Mouse (Mus musculus): ENCODE data around the gene Saxo1.

Saxo1 gene

GRCm38 (mm10) chr4:86527162-86528136 is 30.7 kb downstream of the Saxo1 start:
- DNase-seq (ENCODE audit: low read depth in 2 of 2, low spot score in 2 of 2): no peak

GRCm38 (mm10) chr4:86524483-86524882 is 33.6 kb downstream of the Saxo1 start:
- no peak for DNase-seq (ENCODE audit: low read depth in 2 of 2, low spot score in 2 of 2)

GRCm38 (mm10) chr4:86523771-86524170 is 34.4 kb downstream of the Saxo1 start:
- DNase-seq (ENCODE audit: low read depth in 2 of 2, low spot score in 2 of 2): no peak

DNA sequence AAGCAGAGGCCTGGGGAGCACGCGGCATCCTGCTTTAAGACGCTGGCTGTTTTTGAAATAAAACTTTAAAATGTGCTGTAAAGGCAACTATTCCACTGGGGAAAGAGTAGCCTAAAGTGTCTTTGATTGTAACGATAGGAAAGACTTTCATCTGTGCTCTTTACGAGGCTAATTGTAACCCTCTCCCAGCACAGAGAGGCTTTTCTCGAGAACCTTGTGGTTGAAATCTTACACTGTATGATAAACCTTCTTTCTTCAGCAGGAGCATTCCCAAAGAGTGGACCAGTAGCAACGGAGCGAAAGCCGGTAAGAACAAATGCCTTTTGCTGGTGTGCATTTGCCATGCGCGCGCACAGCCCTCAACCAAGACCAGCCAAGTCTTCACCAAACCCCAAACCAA is 37.4 kb downstream of the Saxo1 start:
- no peak for DNase-seq (ENCODE audit: low read depth in 2 of 2, low spot score in 2 of 2)

DNA sequence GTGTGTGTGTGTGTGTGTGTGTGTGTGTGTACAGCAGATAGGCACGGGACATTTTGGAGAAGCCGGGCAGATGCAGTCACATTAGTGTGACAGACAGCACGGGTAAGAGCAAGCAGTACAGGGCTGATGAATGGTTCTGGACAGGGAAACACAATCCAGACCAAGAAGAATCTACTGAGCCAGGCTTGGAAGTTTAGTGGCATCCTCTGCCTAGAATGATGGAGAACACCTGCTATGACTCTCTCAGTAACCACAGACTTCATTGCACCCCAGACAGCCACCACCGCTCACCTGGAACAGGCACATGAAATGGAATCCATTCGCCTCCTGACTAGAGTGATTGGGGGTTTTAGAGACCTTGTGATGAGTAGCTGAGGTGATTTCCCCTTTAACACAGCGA is 38.2 kb downstream of the Saxo1 start:
- no peak for DNase-seq (ENCODE audit: low read depth in 2 of 2, low spot score in 2 of 2)

DNA sequence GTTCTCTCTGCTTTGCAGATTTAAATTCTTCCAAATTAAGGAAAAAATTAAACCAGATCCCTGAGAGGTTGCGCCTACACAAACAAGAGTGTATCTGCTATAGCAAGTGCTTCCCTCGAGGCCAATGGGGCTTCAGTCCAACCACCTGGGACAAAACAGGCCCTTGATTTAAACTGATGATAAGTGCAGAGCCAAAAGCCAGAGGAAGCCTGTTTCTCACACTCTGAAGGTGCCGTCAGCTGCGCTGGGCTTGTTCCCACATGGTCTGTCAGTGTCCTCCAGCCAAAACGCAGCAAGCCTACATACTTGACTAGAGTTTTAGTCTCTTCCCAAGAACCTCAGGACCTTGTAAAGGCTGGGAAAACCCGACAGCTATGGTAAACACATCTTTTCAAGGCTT is 53.5 kb downstream of the Saxo1 start:
- no peak for DNase-seq (ENCODE audit: low read depth in 2 of 2, low spot score in 2 of 2)

- no peak for DNase-seq (ENCODE audit: low read depth in 2 of 2, low spot score in 2 of 2)
Observed at GRCm38 (mm10) chr4:86499561-86499960, 58.6 kb downstream of the Saxo1 start.

- no peak for DNase-seq (ENCODE audit: low read depth in 2 of 2, low spot score in 2 of 2)
Observed at GRCm38 (mm10) chr4:86498754-86499153, 59.4 kb downstream of the Saxo1 start.

DNA sequence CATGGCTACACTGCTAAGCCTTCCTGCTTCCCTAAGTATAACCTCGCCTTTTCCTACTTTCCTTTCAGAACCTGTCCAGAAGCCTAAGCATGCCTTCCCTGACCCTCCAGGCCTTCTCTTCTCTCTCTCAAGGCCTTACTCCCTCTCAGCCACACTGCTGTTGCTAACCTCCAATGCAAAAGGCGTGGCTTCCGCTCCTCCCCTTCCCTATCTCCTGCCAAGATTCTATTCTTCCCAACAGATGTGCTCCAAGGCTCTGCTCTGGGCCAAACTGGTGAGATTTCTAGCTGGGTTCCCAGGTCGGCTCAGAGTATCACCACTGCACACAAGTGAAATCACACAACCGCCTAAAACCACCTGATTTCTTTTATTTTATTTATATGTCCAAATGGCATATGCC is 69.0 kb downstream of the Saxo1 start:
- no peak for DNase-seq (ENCODE audit: low read depth in 2 of 2, low spot score in 2 of 2)

DNA sequence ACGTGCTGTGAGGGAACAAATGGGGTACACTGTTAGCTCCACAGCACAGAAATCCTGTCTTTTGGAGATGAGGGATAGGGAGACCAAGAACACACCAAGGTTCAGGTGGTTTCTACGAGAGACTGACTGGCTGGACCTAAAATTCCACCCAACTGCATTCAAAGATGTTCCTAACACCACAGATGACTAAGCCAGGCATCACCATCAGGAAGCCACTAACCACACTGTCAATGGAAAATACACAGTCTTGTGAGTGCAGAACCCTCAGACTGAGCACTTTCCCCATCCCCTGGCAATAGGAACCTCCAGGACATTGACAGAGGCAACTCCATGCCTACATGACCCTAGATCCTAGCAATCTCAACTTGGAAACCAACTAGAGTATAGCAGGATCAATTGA is 71.2 kb downstream of the Saxo1 start:
- DNase-seq (ENCODE audit: low read depth in 2 of 2, low spot score in 2 of 2): no peak

DNA sequence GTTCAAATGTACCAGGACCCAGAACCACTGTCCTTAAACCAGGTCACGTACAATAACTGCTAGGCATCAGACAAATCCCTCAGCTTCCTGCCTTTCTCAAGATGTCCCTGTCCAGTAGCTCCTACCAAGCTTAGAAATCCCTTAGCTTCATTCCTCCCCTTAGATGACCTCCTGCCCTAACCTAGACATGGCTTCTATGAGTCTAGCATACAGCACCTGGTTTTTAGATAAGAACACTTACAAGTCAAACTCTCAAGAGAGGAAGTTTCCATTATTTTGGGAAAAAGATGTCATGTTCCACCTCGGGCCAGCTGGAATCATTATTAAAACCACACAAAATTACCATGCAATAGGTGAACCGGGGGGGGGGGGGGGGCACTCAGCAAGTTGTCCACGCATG is 71.6 kb downstream of the Saxo1 start:
- no peak for DNase-seq (ENCODE audit: low read depth in 2 of 2, low spot score in 2 of 2)

GRCm38 (mm10) chr4:86485052-86485451 is 73.1 kb downstream of the Saxo1 start:
- no peak for DNase-seq (ENCODE audit: low read depth in 2 of 2, low spot score in 2 of 2)

DNA sequence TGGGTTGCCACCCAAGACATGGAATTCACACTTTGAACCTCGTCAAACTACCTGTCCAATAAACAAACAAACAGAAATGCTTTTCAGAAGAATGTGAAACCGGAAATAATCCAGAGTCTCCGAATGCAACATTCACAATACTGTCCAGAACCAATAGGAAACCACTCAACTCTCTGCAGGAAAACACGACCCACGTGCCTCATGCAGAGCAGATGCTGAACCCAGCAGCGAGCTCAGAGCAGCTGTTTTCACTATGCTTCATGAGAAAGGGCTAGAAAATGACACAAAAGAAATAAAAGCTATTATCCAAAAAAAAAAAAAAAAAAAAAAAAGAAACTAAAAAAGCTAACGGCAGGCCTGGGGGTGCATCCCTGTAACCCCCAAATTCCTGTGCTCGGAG is 74.4 kb downstream of the Saxo1 start:
- no peak for DNase-seq (ENCODE audit: low read depth in 2 of 2, low spot score in 2 of 2)

- DNase-seq (ENCODE audit: low read depth in 2 of 2, low spot score in 2 of 2): no peak
Observed at GRCm38 (mm10) chr4:86483013-86483615, 75.0 kb downstream of the Saxo1 start.

- no peak for DNase-seq (ENCODE audit: low read depth in 2 of 2, low spot score in 2 of 2)
Observed at GRCm38 (mm10) chr4:86480891-86481290, 77.2 kb downstream of the Saxo1 start.

- DNase-seq (ENCODE audit: low read depth in 2 of 2, low spot score in 2 of 2): no peak
Observed at GRCm38 (mm10) chr4:86464808-86465207, 93.3 kb downstream of the Saxo1 start.

- DNase-seq (ENCODE audit: low read depth in 2 of 2, low spot score in 2 of 2): no peak
Observed at GRCm38 (mm10) chr4:86450468-86450867, 107.7 kb downstream of the Saxo1 start.

- DNase-seq (ENCODE audit: low read depth in 2 of 2, low spot score in 2 of 2): no peak
Observed at GRCm38 (mm10) chr4:86436336-86436735, 121.8 kb downstream of the Saxo1 start.

DNA sequence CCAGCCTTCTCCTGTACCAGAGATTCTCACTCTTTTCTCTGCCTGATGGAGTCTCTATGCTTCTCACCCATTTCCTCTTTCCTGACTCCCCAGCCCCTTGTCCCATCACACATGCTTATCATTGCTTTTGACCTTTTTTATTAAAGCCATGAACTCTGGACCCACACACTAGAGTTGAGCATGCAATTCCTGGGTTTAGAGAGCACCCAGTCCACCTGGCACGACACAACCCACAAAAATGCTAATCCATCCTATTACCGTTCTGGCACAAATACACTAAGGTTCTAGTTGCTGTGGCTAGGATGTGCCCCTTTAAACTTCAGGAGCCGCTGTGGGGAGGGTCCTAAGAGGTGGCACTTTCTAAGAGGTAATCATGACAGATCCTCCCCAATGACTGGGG is 122.5 kb downstream of the Saxo1 start:
- no peak for DNase-seq (ENCODE audit: low read depth in 2 of 2, low spot score in 2 of 2)

GRCm38 (mm10) chr4:86428091-86428745 is 129.9 kb downstream of the Saxo1 start:
- DNase-seq (ENCODE audit: low read depth in 2 of 2, low spot score in 2 of 2): no peak

DNA sequence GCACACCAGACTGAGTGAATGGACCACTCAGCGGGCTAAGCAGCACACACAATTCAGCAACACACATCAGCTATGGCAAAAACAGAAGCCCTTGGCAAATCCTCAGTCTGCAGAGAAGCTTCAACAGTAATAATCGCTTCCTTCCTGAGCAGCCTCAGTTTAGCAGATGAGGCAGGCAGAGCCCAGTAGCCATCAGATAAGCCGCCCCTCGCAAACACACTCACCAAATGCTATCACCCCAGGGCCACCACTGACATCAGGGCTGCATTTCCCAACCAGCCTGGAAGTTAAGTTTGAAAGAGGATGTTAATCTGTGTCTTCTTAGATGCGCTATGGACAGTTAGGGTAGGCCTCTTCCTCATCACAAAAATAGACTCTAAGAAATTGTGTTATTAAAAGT is 130.8 kb downstream of the Saxo1 start:
- DNase-seq (ENCODE audit: low read depth in 2 of 2, low spot score in 2 of 2): no peak

DNA sequence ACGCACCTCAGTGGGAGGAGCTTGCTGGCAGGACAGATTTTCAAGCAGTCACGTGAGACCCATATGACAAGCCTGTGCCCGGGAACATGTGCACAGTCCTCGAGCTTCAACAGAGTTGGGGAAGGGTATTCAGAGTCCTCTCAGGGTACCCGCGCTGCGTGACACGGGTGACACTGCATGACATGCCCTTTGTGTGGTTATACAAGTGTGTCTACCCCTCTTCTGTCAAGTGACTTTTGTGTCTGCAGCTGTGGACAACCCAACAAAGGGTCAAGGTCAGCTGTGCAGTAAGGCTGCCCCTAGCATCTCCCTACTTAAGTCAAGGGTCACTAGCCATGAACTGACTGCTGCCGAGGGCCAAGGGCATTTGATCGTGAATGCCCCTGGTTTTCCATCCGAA is 131.6 kb downstream of the Saxo1 start:
- no peak for DNase-seq (ENCODE audit: low read depth in 2 of 2, low spot score in 2 of 2)

All from CD8-positive naive resting alpha-beta T cell, adult 2 months (primary cell).